Mouse (Mus musculus): ENCODE results near the gene Zfp114. TPM values are rescaled to one million over a fixed set of nuclear protein-coding genes. Genes with fewer than 3 reads are reported as not detected.

The Zfp114 gene
- under 1 TPM; 0.29 to 0.33 TPM for total RNA-seq (2023)

DNA sequence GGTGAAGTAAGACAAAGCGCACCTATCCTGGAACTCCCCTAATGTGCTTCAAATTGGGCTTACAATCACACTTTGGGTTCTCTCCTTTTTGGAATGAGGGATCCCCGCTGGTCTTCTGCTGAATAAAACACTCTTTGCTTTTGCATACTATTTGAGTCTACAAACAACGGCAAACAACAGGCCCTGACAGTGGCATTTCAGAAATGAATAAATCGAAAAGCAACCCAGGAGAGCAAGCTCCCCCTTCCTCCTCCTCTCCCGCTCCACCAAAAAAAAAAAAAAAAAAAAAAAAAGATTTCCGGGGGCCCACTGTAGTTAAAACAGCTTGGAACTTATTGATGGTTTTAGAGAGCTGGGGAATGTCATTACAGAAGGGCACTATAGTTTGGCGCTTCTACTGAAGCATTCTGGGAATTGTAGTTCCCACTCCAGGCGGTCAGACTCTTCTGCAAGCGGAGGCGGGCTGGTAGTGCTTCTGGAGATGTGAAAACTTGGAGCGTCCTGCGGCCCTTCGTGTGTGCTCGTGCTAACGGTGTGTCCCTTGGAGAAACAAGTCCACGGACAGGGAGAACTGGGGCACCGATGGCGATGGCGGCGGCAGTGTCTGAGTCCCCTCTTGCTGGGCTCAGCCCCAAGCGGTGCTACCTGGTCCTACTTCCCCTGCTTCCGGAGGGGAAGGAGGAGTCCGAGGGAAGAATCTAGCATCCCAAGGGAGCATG is at the start of gene Zfp114:
Zfp114 (plus strand) TSS at position 443 of the 719 bp plus-strand sequence.

DNA sequence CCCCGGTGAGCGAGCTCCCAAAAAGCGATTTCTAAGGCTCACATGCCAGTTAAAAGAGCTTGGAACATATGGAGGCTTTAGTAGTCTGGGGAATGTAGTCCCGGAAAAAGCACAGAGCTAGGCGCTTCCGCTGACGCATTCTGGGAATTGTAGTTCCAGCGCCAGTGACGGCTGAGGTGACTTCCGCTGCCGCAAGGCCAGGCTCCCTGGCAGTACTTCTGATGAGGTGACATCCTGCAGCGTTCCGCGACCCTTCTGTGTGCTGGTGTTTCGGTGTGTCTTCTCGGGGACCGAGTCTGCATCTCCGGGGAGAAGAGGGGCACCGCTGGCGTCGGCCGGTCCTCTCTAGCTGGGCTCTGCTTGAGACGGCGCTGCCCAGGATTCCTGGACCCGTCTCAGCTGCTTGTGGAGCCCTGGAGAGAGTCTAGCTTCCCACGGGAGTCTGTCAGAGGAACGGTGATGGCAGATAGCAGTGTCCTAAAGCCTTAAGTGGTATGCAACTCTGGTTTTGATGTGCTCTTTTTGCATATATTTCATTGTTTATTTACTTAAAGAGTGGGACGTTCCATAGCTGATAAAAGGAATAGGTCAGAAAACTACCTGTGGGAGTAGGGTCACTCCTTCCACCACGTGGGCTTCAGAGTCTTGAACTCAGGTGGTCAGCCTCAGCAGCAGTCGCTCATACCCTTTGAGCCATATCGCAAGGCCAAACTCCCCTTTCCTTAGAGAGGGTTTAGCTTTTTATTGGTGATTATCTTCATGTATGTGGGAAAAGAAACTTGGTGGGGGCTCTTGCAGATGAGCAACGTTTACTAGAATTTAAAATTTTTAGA is 40.6 kb upstream of the Zfp114 start, which contains the start of gene Zfp235:
Zfp235 (plus strand) TSS at position 174 of the 833 bp plus-strand sequence.

DNA sequence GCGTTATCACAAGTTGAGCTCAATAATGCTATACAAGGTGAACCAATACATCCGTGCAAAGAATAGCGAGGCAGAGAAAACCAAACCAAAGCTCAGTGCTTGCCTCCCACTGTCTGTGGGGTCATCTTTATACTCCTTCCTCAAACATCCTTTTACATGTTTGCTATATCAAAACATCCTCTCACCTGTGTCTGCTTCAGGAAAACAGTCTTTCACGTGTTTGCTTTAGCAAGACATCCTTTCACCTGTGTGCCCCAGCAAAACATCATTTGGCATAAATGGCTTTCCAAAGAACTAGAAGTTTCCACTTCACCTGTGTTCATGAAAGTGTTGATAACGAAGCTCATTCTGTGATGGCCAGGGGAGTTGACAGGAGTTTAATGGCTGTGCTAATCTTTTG is 36.5 kb downstream of the Zfp114 start, which contains the start of gene Zfp111:
Zfp111 (minus strand) TSS at position 101 of the 400 bp plus-strand sequence.

Other genes starting within 250 kb of the Zfp114 start
- gene Vmn1r179, start 248.1 kb upstream of the Zfp114 start, total RNA-seq (2023): not detected
- not detected for gene Vmn1r180, start 224.4 kb upstream of the Zfp114 start, total RNA-seq (2023)
- not detected for gene Vmn1r181, start 200.4 kb upstream of the Zfp114 start, total RNA-seq (2023)
- gene V1rd19, start 173.4 kb upstream of the Zfp114 start, total RNA-seq (2023): not detected
- gene Vmn1r183, start 121.8 kb upstream of the Zfp114 start, total RNA-seq (2023): not detected
- gene Zfp180, start 93.1 kb upstream of the Zfp114 start, total RNA-seq (2023): 10 to 100 TPM; 14.4 to 16.3 TPM
- 1 to 10 TPM; 1.2 to 1.6 TPM for gene Zfp112, start 62.7 kb upstream of the Zfp114 start, total RNA-seq (2023)
- 1 to 10 TPM; 2.8 to 4.7 TPM for gene Zfp235, start 40.9 kb upstream of the Zfp114 start, total RNA-seq (2023)
- gene Zfp111, start 36.4 kb downstream of the Zfp114 start, total RNA-seq (2023): 1 to 10 TPM; 2.9 to 3.2 TPM
- 1 to 10 TPM in 1 of 2 experiments, under 1 TPM in 1; 0.62 to 1.2 TPM for gene Zfp109, start 62.5 kb downstream of the Zfp114 start, total RNA-seq (2023)
- gene Zfp108, start 79.7 kb downstream of the Zfp114 start, total RNA-seq (2023): under 1 TPM; 0.29 to 0.33 TPM
- gene Zfp93, start 95.4 kb downstream of the Zfp114 start, total RNA-seq (2023): under 1 TPM; 0.15 to 0.44 TPM
- 1 to 10 TPM; 3.4 to 6.4 TPM for gene Zfp61, start 126.2 kb downstream of the Zfp114 start, total RNA-seq (2023)
- gene Zfp94, start 141.6 kb downstream of the Zfp114 start, total RNA-seq (2023): 1 to 10 TPM; 1.1 to 1.3 TPM
- under 1 TPM in 1 of 2 experiments, not detected in 1; 0.46 TPM for gene Tescl, start 158.9 kb downstream of the Zfp114 start, total RNA-seq (2023)
- gene Lypd5, start 174.1 kb downstream of the Zfp114 start, total RNA-seq (2023): not detected
- gene Kcnn4, start 195.2 kb downstream of the Zfp114 start, total RNA-seq (2023): 10 to 100 TPM; 10.4 to 15.7 TPM
- 10 to 100 TPM; 51.5 to 57.8 TPM for gene Smg9, start 224.6 kb downstream of the Zfp114 start, total RNA-seq (2023)

All from neutrophil, adult 59 days (primary cell).